Mouse (Mus musculus) heart, embryonic 16.5 days (tissue): ENCODE data around the gene Lhcgr. TPM values are rescaled to one million over a fixed set of nuclear protein-coding genes. Genes with fewer than 3 reads are reported as not detected.
A peak's percentile ranks its signal among the peaks of the same experiment; 100 is the strongest.
"Not testable (repeated sequence)": the region's sequence is repeated elsewhere in the genome, so short reads cannot be mapped to it uniquely, and the experiment has no call there.

Source experiments
- ATAC-seq: fragments of 200-750 bp; cut with Nextera tagmentation; replicated peaks from 2 replicates; pipeline ENCODE4 v1.8.0; 2017; ENCODE audit warnings: moderate number of reproducible peaks; ENCODE audit not compliant: insufficient read depth, low FRiP score; ENCODE audit errors: extremely low read depth
- H3K27ac ChIP-seq: fragments of 300-500 bp; sonication (generic); 2 replicates; pipeline ENCODE4 v1.5.1; 2014; ENCODE audit warnings: mild to moderate bottlenecking, low read length, control low read depth, moderate library complexity
- H3K27me3 ChIP-seq: fragments of 300-500 bp; sonication (generic); 2 replicates; pipeline ENCODE4 v1.6.1; 2014; ENCODE audit warnings: low read length, mixed read lengths; ENCODE audit not compliant: control insufficient read depth, insufficient read depth
- H3K36me3 ChIP-seq: fragments of 300-500 bp; sonication (generic); 2 replicates; pipeline ENCODE4 v1.6.1; 2014; ENCODE audit not compliant: control insufficient read depth, insufficient read depth
- H3K4me1 ChIP-seq: fragments of 300-500 bp; sonication (generic); 2 replicates; pipeline ENCODE4 v1.6.1; 2014; ENCODE audit warnings: low read length, mixed read lengths; ENCODE audit not compliant: control insufficient read depth, insufficient read depth
- H3K4me2 ChIP-seq: fragments of 300-500 bp; sonication (generic); 2 replicates; pipeline ENCODE4 v1.6.1; 2014; ENCODE audit warnings: low read depth, mild to moderate bottlenecking, control low read depth, low read length
- H3K4me3 ChIP-seq: fragments of 300-500 bp; sonication (generic); 2 replicates; pipeline ENCODE4 v1.5.1; 2014; ENCODE audit warnings: mild to moderate bottlenecking, control low read depth, low read length
- H3K9ac ChIP-seq: fragments of 300-500 bp; sonication (generic); 2 replicates; pipeline ENCODE4 v1.6.1; 2014; ENCODE audit warnings: low read length, control low read depth
- H3K9me3 ChIP-seq: fragments of 300-500 bp; sonication (generic); replicated peaks from 2 replicates; pipeline ENCODE4 v1.6.1; 2016; ENCODE audit warnings: low read length; ENCODE audit not compliant: control insufficient read depth
- WGBS: fragments of 180-500 bp; shearing (Covaris S2); extraction: QIAGEN DNeasy Blood & Tissue Kit; methylation state at CpG from one replicate; pipeline ENCODE4 v1.1.7; 2014; 5-methylcytosine and 5-hydroxymethylcytosine counted together
- polyA plus RNA-seq: library from polyadenylated mRNA; unstranded; fragments of >200 nt; fragmentation: Nextera tagmentation; extraction: Ambion mirVana; gene quantifications from 2 replicates; pipeline ENCODE4 v1.2.1, GENCODE M21; 2015

Gene Lhcgr
- not detected in 2 replicates for polyA plus RNA-seq

DNA sequence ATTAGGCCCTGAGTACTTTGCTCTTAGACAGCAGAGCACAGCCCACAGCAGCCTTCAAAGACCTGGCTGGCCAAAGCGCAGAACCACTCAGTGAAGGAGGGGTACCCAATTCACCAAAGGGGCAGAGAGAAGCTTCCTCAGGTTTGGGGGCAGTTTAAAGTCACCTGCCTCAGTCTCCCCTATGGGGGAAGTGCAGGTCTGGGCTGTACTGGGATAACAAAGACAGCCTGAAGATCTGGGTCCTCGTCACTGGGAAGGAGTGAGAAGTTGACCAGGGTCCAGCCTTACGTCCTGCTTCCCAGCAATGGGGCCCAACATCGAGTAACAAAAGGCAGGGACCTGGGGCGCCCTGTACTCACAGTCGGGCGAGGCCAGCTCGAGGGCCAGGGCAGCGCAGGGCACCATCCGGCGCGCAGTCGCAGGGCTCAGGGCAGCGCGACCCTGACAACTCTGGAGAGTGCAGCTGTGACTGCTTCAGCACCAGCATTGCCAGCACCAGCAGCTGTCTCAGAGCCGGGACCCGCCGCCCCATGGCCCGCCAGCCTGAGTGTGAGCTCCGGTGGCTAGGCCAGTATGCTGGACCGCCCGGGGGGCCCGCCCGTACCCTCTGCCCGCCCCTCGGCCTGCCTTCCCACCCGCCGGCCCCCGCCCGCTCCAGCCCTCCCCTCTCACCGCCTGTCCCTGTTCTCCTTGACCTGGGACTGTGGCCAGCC, at the start of gene Lhcgr:
TSS of gene Lhcgr (minus strand) at position 551 of the 713 bp plus-strand sequence.
- no peak for ATAC-seq
- Histone ChIP-seq H3K4me2 (peak within 1 kb of the TSS; percentile 61), H3K4me3 (peak within 1 kb of the TSS; percentile 34), H3K27me3 (peaks cover 6% of the 10 kb centered on the region), H3K36me3 (no peaks in the 10 kb centered on the region), H3K9ac (no peak within 1 kb of the TSS; the same call in 1 of the 2 replicates), H3K4me1 (no peaks in the 10 kb centered on the region), H3K27ac (no peak within 1 kb of the TSS), H3K9me3 (no peaks in the 10 kb centered on the region)
- WGBS = 27% methylated on average over 27 of the region's 31 CpGs

DNA sequence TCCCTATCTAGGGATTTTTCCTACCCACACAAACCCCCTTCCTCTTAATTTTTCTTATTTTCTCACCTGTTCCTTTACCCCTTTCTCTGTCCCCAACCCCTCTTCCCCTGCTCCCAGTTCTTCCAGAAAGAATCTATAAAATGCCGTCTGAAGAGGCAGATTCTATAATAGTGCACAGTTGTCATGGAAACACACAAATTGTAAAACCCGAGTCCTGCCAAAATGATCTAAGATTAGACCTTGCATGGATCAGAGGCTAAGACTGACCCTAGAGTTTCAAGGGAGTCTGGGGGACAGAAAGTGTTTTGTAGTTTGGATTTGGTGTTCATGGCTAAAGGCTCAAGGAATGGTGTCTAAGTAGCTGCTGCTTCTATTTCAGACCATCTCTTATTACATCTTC, 25.8 kb upstream of the Lhcgr start:
- H3K4me1 ChIP-seq = no peaks in the 10 kb centered on the region
- WGBS = 50% methylated on average over 2 of the region's 2 CpGs
- no peak overlapping the region for H3K4me3 ChIP-seq
- no peaks in the 10 kb centered on the region for H3K36me3 ChIP-seq
- ATAC-seq = no peak
- no peak overlapping the region for H3K27ac ChIP-seq
- no peaks in the 10 kb centered on the region for H3K27me3 ChIP-seq
- no peaks in the 10 kb centered on the region for H3K9me3 ChIP-seq
- no peak overlapping the region for H3K9ac ChIP-seq
- H3K4me2 ChIP-seq = no peak overlapping the region

DNA sequence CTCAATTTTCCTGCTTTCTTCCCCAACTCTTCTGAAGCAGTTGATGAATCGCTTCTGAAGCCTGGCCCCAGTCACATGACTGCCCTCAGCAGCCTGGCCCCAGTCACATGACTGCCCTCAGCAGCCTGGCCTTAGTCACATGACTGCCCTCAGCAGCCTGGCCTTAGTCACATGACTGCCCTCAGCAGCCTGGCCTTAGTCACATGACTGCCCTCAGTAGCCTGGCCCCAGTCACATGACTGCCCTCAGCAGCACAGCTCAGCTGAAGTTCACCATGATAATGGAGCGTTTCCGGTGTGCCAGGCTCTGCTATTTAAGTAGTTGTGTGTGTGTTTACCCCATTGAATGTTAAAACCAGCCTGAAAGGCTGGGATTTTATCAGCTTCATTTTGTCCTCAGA, 21.2 kb upstream of the Lhcgr start:
- not testable (repeated sequence) for H3K36me3 ChIP-seq, H3K9ac ChIP-seq, H3K4me1 ChIP-seq, H3K27ac ChIP-seq, H3K27me3 ChIP-seq, H3K4me3 ChIP-seq, H3K9me3 ChIP-seq, ATAC-seq, H3K4me2 ChIP-seq
- 85% methylated on average over 3 of the region's 3 CpGs for WGBS

GRCm38 (mm10) chr17:88810807-88811206, 19.0 kb upstream of the Lhcgr start:
- no peak for ATAC-seq
- H3K9me3 ChIP-seq = no peaks in the 10 kb centered on the region
- H3K27me3 ChIP-seq = no peaks in the 10 kb centered on the region
- no peak overlapping the region for H3K9ac ChIP-seq
- no peak overlapping the region for H3K27ac ChIP-seq
- H3K4me1 ChIP-seq = no peaks in the 10 kb centered on the region
- no peak overlapping the region for H3K4me3 ChIP-seq
- H3K36me3 ChIP-seq = no peaks in the 10 kb centered on the region
- H3K4me2 ChIP-seq = no peak overlapping the region
- WGBS = 78% methylated on average over 5 of the region's 5 CpGs

DNA sequence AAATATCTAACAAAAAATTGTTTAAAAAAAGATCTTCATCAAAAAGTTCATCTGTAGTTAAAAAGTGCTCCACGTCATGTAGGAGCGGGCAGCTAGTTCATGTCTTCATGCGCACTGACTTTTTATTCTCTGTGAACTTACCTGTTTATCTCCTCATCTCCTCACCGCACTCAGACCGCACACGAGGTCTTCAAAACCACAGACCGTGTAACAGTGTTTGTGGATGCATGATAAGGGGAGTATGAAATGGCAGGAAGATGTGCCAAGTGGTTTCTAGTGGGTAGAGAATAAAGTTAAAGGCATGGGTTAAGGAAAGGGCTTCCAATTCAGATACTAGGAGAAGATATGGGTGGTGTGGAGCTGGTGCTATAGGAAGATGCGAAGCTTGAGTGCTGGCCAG, 14.6 kb upstream of the Lhcgr start:
- no peak for ATAC-seq
- H3K27ac ChIP-seq = no peak overlapping the region
- H3K9me3 ChIP-seq = no peaks in the 10 kb centered on the region
- no peak overlapping the region for H3K9ac ChIP-seq
- H3K27me3 ChIP-seq = no peaks in the 10 kb centered on the region
- 81% methylated on average over 8 of the region's 8 CpGs for WGBS
- H3K4me2 ChIP-seq = no peak overlapping the region
- H3K4me3 ChIP-seq = no peak overlapping the region
- no peaks in the 10 kb centered on the region for H3K4me1 ChIP-seq
- no peaks in the 10 kb centered on the region for H3K36me3 ChIP-seq

DNA sequence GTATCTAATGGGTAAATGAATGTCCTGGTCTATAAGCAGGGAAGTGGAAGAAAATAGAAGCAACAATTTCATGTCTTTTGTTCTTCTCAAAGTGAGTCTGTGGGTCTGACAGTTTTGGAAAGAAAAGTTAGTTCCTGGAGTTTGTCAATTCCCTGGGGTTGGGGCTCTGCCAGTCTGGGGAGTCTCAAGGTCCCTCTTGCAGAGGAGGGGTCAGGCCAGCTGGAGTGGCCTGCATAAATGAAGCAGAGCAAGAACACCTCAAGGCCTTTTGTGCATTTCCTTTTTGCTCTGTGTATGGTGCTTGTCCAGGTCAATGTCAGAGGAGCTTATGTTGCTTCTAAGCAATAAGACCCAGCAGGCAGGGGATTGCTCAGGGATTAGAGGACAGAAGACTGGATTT, 11.7 kb upstream of the Lhcgr start:
- Histone ChIP-seq H3K4me3 (no peak overlapping the region), H3K4me2 (no peak overlapping the region), H3K27me3 (no peaks in the 10 kb centered on the region), H3K36me3 (no peaks in the 10 kb centered on the region), H3K9ac (no peak overlapping the region), H3K4me1 (no peaks in the 10 kb centered on the region), H3K9me3 (no peaks in the 10 kb centered on the region), H3K27ac (no peak overlapping the region)
- ATAC-seq = no peak

- Histone ChIP-seq H3K4me3 (no peak overlapping the region), H3K36me3 (no peaks in the 10 kb centered on the region), H3K9me3 (no peaks in the 10 kb centered on the region), H3K4me2 (no peak overlapping the region), H3K27me3 (peaks cover 6% of the 10 kb centered on the region), H3K4me1 (no peaks in the 10 kb centered on the region), H3K9ac (no peak overlapping the region), H3K27ac (no peak overlapping the region)
- ATAC-seq = no peak
- 67% methylated on average over 2 of the region's 2 CpGs for WGBS
These were observed 1.1 kb downstream of the Lhcgr start for GRCm38 (mm10) chr17:88790680-88791079.

DNA sequence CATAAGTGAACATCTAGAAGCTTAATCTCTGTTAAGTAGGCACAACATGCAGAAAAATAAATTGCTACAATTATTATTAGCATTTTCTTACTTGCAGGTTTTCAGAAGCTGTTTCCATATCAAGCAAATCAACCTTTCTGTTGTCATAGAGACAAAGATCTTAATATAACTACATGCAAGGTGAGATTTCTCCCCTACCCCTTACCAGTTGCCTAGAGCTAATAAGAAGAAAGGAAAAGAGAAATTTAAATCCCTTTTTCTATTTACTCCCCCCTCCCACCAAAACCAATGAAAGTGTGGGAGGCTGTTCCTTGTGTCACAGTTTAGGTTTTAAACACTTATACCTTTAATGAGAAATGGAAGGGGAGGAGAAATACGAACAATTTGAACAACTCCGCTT, 3.4 kb downstream of the Lhcgr start:
- ATAC-seq = no peak
- H3K4me2 ChIP-seq = no peak overlapping the region
- H3K4me1 ChIP-seq = no peaks in the 10 kb centered on the region
- 77% methylated on average over 2 of the region's 2 CpGs for WGBS
- peaks cover 6% of the 10 kb centered on the region for H3K27me3 ChIP-seq
- no peak overlapping the region for H3K4me3 ChIP-seq
- H3K9me3 ChIP-seq = no peaks in the 10 kb centered on the region
- no peaks in the 10 kb centered on the region for H3K36me3 ChIP-seq
- H3K27ac ChIP-seq = no peak overlapping the region
- H3K9ac ChIP-seq = no peak overlapping the region

- Histone ChIP-seq H3K4me1 (no peaks in the 10 kb centered on the region), H3K27me3 (peaks cover 4% of the 10 kb centered on the region; the same call in 1 of the 2 replicates), H3K27ac (no peak overlapping the region), H3K9ac (no peak overlapping the region), H3K9me3 (no peaks in the 10 kb centered on the region), H3K4me3 (no peak overlapping the region), H3K4me2 (no peak overlapping the region), H3K36me3 (no peaks in the 10 kb centered on the region)
- WGBS = 52% methylated on average over 6 of the region's 6 CpGs
- ATAC-seq = no peak
These were observed 4.9 kb downstream of the Lhcgr start for GRCm38 (mm10) chr17:88786881-88787280.
